Mouse (Mus musculus) heart, postnatal 0 days (tissue): Measurements from ENCODE around the gene 2410131K14Rik. TPM values are rescaled to one million over a fixed set of nuclear protein-coding genes. Genes with fewer than 3 reads are reported as not detected.
A peak's percentile ranks its signal among the peaks of the same experiment; 100 is the strongest.

Source experiments
- ATAC-seq: fragments of 200-750 bp; cut with Nextera tagmentation; 2 replicates; pipeline ENCODE4 v1.8.0; 2017; ENCODE audit warnings: low read depth, moderate number of reproducible peaks, moderate library complexity; ENCODE audit not compliant: insufficient read depth
- DNase-seq: peaks from one replicate; pipeline ENCODE4 v3.0.0-alpha.2; 2016; ENCODE audit warnings: low spot score
- H3K27ac ChIP-seq: fragments of 300-500 bp; sonication (generic); 2 replicates; pipeline ENCODE4 v1.5.1; 2014; ENCODE audit warnings: low read depth, mild to moderate bottlenecking
- H3K27me3 ChIP-seq: fragments of 300-500 bp; sonication (generic); 2 replicates; pipeline ENCODE4 v1.6.1; 2014; ENCODE audit warnings: low read length, mixed read lengths; ENCODE audit not compliant: control insufficient read depth, insufficient read depth
- H3K36me3 ChIP-seq: fragments of 300-500 bp; sonication (generic); replicated peaks from 2 replicates; pipeline ENCODE4 v1.6.1; 2014; ENCODE audit warnings: low read length, mixed read lengths; ENCODE audit not compliant: control insufficient read depth, insufficient read depth
- H3K4me1 ChIP-seq: fragments of 300-500 bp; sonication (generic); 2 replicates; pipeline ENCODE4 v1.6.1; 2014; ENCODE audit warnings: antibody characterized with exemption; ENCODE audit not compliant: control insufficient read depth, insufficient read depth
- H3K4me2 ChIP-seq: fragments of 300-500 bp; sonication (generic); 2 replicates; pipeline ENCODE4 v1.6.1; 2014; ENCODE audit warnings: low read depth, mild to moderate bottlenecking, low read length, moderate library complexity
- H3K4me3 ChIP-seq: fragments of 300-500 bp; sonication (generic); 2 replicates; pipeline ENCODE4 v1.5.1; 2014; ENCODE audit warnings: low read depth, low read length
- H3K9ac ChIP-seq: fragments of 300-500 bp; sonication (generic); replicated peaks from 2 replicates; pipeline ENCODE4 v1.6.1; 2014; ENCODE audit warnings: low read depth, low read length, mixed read lengths
- H3K9me3 ChIP-seq: fragments of 300-500 bp; sonication (generic); replicated peaks from 2 replicates; pipeline ENCODE4 v1.6.1; 2016; ENCODE audit warnings: low read length; ENCODE audit not compliant: control insufficient read depth
- CTCF ChIP-seq: IDR thresholded peaks from 2 replicates; pipeline ENCODE4 v1.5.1; 2016; ENCODE audit warnings: antibody characterized with exemption, control low read depth, low read depth
- EP300 ChIP-seq: IDR thresholded peaks from 2 replicates; pipeline ENCODE4 v1.6.1; 2016; ENCODE audit warnings: antibody characterized with exemption, low read depth
- WGBS: fragments of 180-500 bp; shearing (Covaris S2); extraction: QIAGEN DNeasy Blood & Tissue Kit; methylation state at CpG from one replicate; pipeline ENCODE4 v1.1.7; 2014; 5-methylcytosine and 5-hydroxymethylcytosine counted together
- polyA plus RNA-seq: library from polyadenylated mRNA; unstranded; fragments of >200 nt; fragmentation: Nextera tagmentation; extraction: Ambion mirVana; gene quantifications from 2 replicates; pipeline ENCODE4 v1.2.1, GENCODE M21; 2015
- total RNA-seq: library from RNA; depleted of rRNA; stranded (reverse); fragments of >200 nt; gene quantifications from 2 replicates; pipeline ENCODE4 v1.2.3, GENCODE M21; 2014; ENCODE audit warnings: low replicate concordance

Gene 2410131K14Rik
- total and polyA plus RNA-seq, 2 experiments from 2014 or later = 4.1 to 5.9 TPM

DNA sequence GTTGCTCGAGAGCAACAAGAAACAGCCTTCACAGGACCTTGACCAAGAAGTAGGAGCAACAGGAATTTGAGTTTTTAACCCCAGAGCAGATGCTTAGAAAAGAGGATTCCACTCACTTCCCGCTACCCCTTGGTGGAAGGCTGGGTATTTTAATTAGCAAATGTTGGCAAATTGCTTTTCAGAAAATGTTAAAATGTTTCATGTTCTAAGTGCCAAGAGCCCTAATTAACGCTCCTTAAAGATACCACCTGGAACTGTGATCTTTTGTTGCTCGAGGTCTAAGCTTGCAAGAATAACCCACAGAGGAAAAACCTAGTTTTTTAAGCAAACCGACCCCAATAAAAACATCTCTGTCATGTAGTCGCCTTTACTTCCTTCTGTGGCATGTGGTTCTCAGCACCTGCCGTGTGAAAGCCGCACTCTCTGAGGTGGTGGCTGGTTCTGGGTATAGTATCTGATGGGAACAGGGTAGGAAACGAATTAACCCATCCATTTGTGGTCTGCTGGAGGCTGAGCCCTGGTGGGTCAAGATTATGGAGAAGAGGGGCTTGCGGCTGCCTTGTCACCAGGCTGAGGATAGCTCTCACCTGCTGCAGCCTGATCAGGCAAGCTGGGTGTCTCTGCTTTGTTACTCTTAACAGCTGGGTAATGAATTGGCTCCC, 26.6 kb downstream of the 2410131K14Rik start:
- DNase-seq (no peak), ATAC-seq (no peak)
- H3K4me3 ChIP-seq = no peak overlapping the region
- H3K27ac ChIP-seq = no peak overlapping the region
- H3K4me2 ChIP-seq = no peak overlapping the region
- no peaks in the 10 kb centered on the region for H3K36me3 ChIP-seq
- peaks cover 9% of the 10 kb centered on the region for H3K4me1 ChIP-seq
- WGBS = 62% methylated on average over 10 of the region's 10 CpGs
- H3K9ac ChIP-seq = no peak overlapping the region
- H3K27me3 ChIP-seq = peaks cover 82% of the 10 kb centered on the region
- no peak for TF ChIP-seq CTCF
- no peak for TF ChIP-seq EP300
- H3K9me3 ChIP-seq = no peaks in the 10 kb centered on the region

DNA sequence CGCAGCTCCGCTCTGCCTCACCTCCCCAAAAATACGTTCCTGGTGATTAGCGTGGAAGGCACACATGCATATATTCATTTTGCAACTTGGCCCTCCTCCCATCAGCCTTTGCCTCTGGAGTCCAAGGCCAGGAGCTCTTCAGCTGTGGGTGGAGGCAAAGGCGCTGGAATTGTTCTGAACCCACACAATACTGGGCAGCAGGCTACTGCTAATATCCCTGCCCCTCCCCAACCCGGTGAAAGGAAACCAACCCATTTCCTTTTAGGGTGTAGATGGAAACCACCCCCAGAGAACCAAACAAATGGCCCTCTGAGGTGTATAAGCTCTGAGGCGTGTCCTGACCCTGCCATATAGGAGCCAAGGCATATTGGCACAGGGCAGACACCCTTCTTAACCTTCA, 28.4 kb downstream of the 2410131K14Rik start:
- Histone ChIP-seq H3K27ac (no peak overlapping the region), H3K4me3 (no peak overlapping the region), H3K9ac (no peak overlapping the region), H3K36me3 (no peaks in the 10 kb centered on the region), H3K4me1 (peaks cover 9% of the 10 kb centered on the region), H3K9me3 (no peaks in the 10 kb centered on the region), H3K27me3 (peaks cover 91% of the 10 kb centered on the region), H3K4me2 (no peak overlapping the region)
- DNase-seq = no peak
- TF ChIP-seq CTCF = no peak
- no peak for TF ChIP-seq EP300
- 71% methylated on average over 7 of the region's 7 CpGs for WGBS
- ATAC-seq = peak; percentile 18; the same call in 1 of the 2 replicates

- H3K4me3 ChIP-seq = no peak overlapping the region
Measured at GRCm38 (mm10) chr5:118274546-118274945, 29.5 kb downstream of the 2410131K14Rik start.

DNA sequence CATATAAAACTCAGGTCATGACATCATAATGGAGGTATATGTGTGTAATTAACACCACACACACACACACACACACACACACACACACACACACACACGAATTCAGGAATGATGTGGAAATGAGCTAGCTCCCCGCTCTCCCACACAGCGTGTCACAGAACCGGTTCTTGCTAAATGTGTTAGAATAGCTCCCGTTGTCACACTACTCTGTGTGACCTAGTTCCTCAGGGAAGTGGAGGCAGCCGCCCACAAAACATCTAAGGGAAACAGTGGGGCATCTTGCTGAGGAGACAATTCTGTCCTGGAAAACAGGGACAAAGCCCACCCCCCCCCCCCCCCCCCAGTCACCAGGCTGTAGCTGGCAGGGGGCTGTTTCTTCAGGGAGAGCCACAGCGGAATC, 31.3 kb downstream of the 2410131K14Rik start:
- Histone ChIP-seq H3K9me3 (no peaks in the 10 kb centered on the region), H3K4me2 (no peak overlapping the region), H3K4me1 (peaks cover 9% of the 10 kb centered on the region), H3K27me3 (peaks cover 86% of the 10 kb centered on the region), H3K36me3 (no peaks in the 10 kb centered on the region), H3K4me3 (no peak overlapping the region), H3K27ac (no peak overlapping the region), H3K9ac (no peak overlapping the region)
- ATAC-seq (no peak), DNase-seq (no peak)
- no peak for TF ChIP-seq CTCF
- no peak for TF ChIP-seq EP300
- WGBS = 66% methylated on average over 7 of the region's 7 CpGs

More at GRCm38 (mm10) chr5:118274546-118274945, 29.5 kb downstream of the 2410131K14Rik start:
- ATAC-seq (peak; percentile 78), DNase-seq (peak; percentile 44)
- Histone ChIP-seq H3K4me2 (no peak overlapping the region; the same call in 1 of the 2 replicates), H3K36me3 (no peaks in the 10 kb centered on the region), H3K27me3 (peaks cover 92% of the 10 kb centered on the region), H3K9ac (no peak overlapping the region), H3K27ac (no peak overlapping the region), H3K9me3 (no peaks in the 10 kb centered on the region), H3K4me1 (peaks cover 9% of the 10 kb centered on the region)
- 16% methylated on average over 9 of the region's 9 CpGs for WGBS
- TF ChIP-seq EP300 (no peak), CTCF (no peak)

DNA sequence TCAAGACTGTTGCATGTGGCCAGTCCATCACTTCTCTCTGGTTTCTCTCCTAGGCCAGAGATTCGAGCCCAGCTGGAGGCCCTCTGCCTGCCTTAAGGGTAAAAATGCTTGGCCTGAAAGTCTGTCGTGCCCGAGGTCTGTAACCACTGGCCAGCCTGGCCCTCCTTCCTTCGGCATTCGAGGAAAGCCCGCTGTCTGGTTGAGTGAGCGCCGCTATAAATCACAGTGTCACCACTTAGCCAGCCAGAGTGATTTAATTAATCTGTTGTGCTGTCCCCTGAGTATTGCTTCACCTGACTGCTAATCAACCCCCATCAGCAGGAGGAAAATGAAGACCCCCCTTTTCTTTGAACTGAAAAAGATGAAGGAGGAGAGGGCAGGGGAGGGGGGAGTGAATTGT, 31.7 kb downstream of the 2410131K14Rik start:
- ATAC-seq = no peak
- TF ChIP-seq CTCF (no peak), EP300 (no peak)
- Histone ChIP-seq H3K4me1 (peaks cover 9% of the 10 kb centered on the region), H3K4me2 (no peak overlapping the region), H3K9me3 (no peaks in the 10 kb centered on the region), H3K9ac (no peak overlapping the region), H3K36me3 (no peaks in the 10 kb centered on the region), H3K4me3 (no peak overlapping the region), H3K27me3 (peaks cover 81% of the 10 kb centered on the region), H3K27ac (no peak overlapping the region)
- 47% methylated on average over 8 of the region's 8 CpGs for WGBS
- no peak for DNase-seq
